Mouse (Mus musculus): ENCODE measurements around the gene Ccnl2. TPM values are rescaled to one million over a fixed set of nuclear protein-coding genes. Genes with fewer than 3 reads are reported as not detected.

The Ccnl2 gene
- total RNA-seq, 1 experiment, result 103 TPM

DNA sequence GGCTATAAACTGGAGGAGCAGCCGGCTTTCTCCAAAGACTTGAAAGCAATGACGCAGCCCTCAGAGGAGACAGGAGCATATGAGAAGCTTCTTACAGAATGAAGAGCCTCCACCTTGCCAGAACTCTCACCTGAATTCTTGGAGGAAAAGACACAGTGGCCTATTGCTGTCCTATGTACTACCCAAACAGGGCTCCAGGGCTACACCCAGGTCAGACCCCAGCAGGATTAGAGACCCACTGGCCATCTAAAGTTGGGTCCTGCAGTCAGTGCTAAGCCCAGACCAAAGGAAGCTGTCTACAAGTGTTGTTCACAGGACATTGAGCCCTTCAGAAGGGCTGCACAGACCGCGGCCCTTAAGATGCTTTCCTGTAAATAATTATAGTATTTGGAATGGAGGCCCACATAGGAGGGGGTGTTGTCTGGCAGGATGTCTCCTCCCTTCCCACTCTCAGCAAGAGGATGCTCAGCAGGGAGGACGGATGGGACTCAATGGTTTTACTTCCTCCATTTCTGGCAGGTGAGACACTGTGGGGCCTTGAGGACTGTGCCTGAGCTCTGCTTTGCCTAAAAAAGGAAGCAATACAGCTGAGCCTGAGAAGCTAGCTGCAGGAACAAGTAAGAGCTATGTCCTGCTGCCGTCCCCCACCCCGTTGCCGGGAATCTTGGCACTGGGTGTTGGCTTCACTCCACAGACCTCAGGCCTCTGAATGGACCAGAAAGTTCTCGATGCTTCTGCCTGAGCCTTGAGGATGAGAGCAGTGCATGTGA lies 37.1 kb upstream of the Ccnl2 start:
- Histone ChIP-seq H3K4me3 (ENCODE audit: insufficient read depth in 1 of 2, low read depth in 1 of 2, low read length in 2 of 2, poor library complexity in 1 of 2, severe bottlenecking in 1 of 2) (no peak overlapping the region), H3K9ac (ENCODE audit: insufficient read depth, low read depth, low read length, poor library complexity, severe bottlenecking) (no peak overlapping the region), H3K9me3 (ENCODE audit: control insufficient read depth, insufficient read depth, low read depth, low read length) (no peaks in the 10 kb centered on the region), H3K36me3 (ENCODE audit: control insufficient read depth, insufficient read depth, low read length, poor library complexity, severe bottlenecking) (no peaks in the 10 kb centered on the region), H3K27ac (ENCODE audit: insufficient read depth, low read depth, low read length, poor library complexity, severe bottlenecking) (no peak overlapping the region), H3K4me1 (ENCODE audit: control insufficient read depth in 2 of 2, insufficient read depth in 2 of 2, low read length in 2 of 2, poor library complexity in 1 of 2) (peaks cover 9 to 20% of the 10 kb centered on the region in 2 experiments; a peak in 3 of 4 replicates)
- in situ Hi-C loops (cut with MboI; ENCODE audit: low sequenced_read_pairs in 2 of 2, unreplicated experiment in 2 of 2), result no loop called here
- no peak for DNase-seq (ENCODE audit: low read depth, low spot score)
- TF ChIP-seq ZNF384 (IDR thresholded peaks at IDR 0.05; ENCODE audit: low read depth, low read length), result no peak

DNA sequence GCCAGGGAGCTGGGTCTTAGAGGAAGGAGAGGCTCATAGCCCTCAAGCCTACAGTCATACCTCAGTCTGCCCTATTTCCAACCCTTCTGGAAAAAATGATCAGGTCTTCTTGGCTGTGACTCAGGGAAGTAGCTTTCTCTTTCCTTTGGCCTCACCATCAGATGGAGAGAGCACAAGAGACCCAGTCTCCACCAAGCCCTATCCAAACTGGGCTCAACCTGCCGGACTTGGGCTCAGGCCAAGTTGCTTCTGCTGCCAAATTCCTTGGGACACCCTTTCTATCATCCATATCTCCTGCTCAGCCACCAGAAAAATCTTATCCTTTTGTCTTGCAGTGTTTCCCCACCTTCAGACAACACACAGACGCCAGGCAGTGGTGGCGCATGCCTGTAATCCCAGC lies 36.4 kb upstream of the Ccnl2 start:
- no peak for DNase-seq (ENCODE audit: low read depth, low spot score)
- H3K9ac ChIP-seq (ENCODE audit: insufficient read depth, low read depth, low read length, poor library complexity, severe bottlenecking), result no peak overlapping the region
- H3K4me1 ChIP-seq (ENCODE audit: control insufficient read depth in 2 of 2, insufficient read depth in 2 of 2, low read length in 2 of 2, poor library complexity in 1 of 2), result peaks cover 9 to 17% of the 10 kb centered on the region in 2 experiments; a peak in 3 of 4 replicates
- TF ChIP-seq MAFK (IDR thresholded peaks at IDR 0.05; ENCODE audit: insufficient read depth, low read depth, low read length), result no peak
- no peak for TF ChIP-seq CHD2 (IDR thresholded peaks at IDR 0.05; ENCODE audit: low read depth, low read length)
- TF ChIP-seq ZNF384 (IDR thresholded peaks at IDR 0.05; ENCODE audit: low read depth, low read length), result no peak
- no peak for TF ChIP-seq HCFC1 (IDR thresholded peaks at IDR 0.05; ENCODE audit: borderline replicate concordance, insufficient read depth, low read length)
- TF ChIP-seq ZC3H11A (IDR thresholded peaks at IDR 0.05; ENCODE audit: borderline replicate concordance, low read depth, low read length), result no peak
- H3K27ac ChIP-seq (ENCODE audit: insufficient read depth, low read depth, low read length, poor library complexity, severe bottlenecking), result no peak overlapping the region
- in situ Hi-C loops (cut with MboI; ENCODE audit: low sequenced_read_pairs in 2 of 2, unreplicated experiment in 2 of 2), result no loop called here
- H3K36me3 ChIP-seq (ENCODE audit: control insufficient read depth, insufficient read depth, low read length, poor library complexity, severe bottlenecking), result no peaks in the 10 kb centered on the region
- no peak overlapping the region for H3K4me3 ChIP-seq (ENCODE audit: insufficient read depth in 1 of 2, low read depth in 1 of 2, low read length in 2 of 2, poor library complexity in 1 of 2, severe bottlenecking in 1 of 2)
- H3K9me3 ChIP-seq (ENCODE audit: control insufficient read depth, insufficient read depth, low read depth, low read length), result no peaks in the 10 kb centered on the region

DNA sequence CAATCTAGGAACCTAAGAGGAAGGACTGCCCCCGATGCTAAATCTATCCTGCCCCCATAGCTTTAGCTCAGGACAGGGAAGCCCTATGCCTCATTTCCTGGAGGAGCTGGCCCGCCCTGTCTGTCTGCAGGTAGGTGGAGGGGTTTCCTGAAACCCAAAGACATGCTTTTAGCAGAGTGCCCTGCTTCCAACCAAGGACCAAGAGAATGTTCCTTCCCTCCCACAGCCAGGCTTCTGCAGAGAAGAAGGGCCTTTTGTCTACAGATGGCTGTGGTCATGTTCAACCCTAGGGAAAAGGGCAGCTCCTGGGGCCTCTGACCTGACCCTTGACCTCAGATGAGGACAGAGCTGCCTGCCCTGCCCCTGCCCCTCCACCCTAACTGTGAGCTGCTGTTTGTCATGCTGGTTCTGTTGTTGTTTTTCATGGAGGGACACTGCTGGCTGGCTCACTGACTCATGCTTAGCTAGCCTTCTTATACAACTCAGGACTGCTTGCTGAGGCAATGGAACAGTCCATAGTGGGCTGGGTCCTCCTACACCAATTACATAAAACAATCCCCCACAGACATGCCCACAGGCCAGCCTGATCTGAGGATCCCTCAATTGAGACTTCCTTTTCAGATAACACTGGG lies 35.5 kb upstream of the Ccnl2 start:
- in situ Hi-C loops (cut with MboI; ENCODE audit: low sequenced_read_pairs in 2 of 2, unreplicated experiment in 2 of 2), result no loop called here
- no peak overlapping the region for H3K27ac ChIP-seq (ENCODE audit: insufficient read depth, low read depth, low read length, poor library complexity, severe bottlenecking)
- H3K9ac ChIP-seq (ENCODE audit: insufficient read depth, low read depth, low read length, poor library complexity, severe bottlenecking), result no peak overlapping the region
- no peak overlapping the region for H3K4me3 ChIP-seq (ENCODE audit: insufficient read depth in 1 of 2, low read depth in 1 of 2, low read length in 2 of 2, poor library complexity in 1 of 2, severe bottlenecking in 1 of 2)
- TF ChIP-seq HCFC1 (IDR thresholded peaks at IDR 0.05; ENCODE audit: borderline replicate concordance, insufficient read depth, low read length), result no peak
- no peak for TF ChIP-seq MAFK (IDR thresholded peaks at IDR 0.05; ENCODE audit: insufficient read depth, low read depth, low read length)
- no peak for TF ChIP-seq ZC3H11A (IDR thresholded peaks at IDR 0.05; ENCODE audit: borderline replicate concordance, low read depth, low read length)
- TF ChIP-seq ZNF384 (IDR thresholded peaks at IDR 0.05; ENCODE audit: low read depth, low read length), result no peak
- TF ChIP-seq CHD2 (IDR thresholded peaks at IDR 0.05; ENCODE audit: low read depth, low read length), result no peak
- peaks cover 9 to 17% of the 10 kb centered on the region in 2 experiments; a peak in 3 of 4 replicates for H3K4me1 ChIP-seq (ENCODE audit: control insufficient read depth in 2 of 2, insufficient read depth in 2 of 2, low read length in 2 of 2, poor library complexity in 1 of 2)
- DNase-seq (ENCODE audit: low read depth, low spot score), result no peak
- H3K36me3 ChIP-seq (ENCODE audit: control insufficient read depth, insufficient read depth, low read length, poor library complexity, severe bottlenecking), result no peaks in the 10 kb centered on the region
- no peaks in the 10 kb centered on the region for H3K9me3 ChIP-seq (ENCODE audit: control insufficient read depth, insufficient read depth, low read depth, low read length)

DNA sequence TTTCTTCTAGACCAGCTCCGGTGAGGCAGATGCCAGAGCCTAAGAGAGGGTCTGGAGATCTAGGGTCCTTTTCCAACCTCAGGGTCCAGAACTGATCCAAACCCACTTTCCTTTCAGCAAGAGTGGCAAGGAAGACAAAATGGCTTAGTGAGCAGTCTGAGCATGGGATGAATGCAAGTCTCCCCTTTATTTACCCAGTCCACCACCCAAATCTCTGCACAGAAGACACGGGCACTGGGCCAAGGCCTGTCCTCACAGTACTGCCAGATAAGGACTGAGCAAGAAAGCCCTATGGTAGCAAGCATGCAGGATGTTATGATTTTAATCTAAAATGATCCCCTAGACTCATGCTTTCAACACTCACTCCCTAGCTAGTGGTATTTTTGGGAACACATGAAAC lies 34.5 kb upstream of the Ccnl2 start:
- H3K9ac ChIP-seq (ENCODE audit: insufficient read depth, low read depth, low read length, poor library complexity, severe bottlenecking), result no peak overlapping the region
- no peak overlapping the region for H3K27ac ChIP-seq (ENCODE audit: insufficient read depth, low read depth, low read length, poor library complexity, severe bottlenecking)
- H3K9me3 ChIP-seq (ENCODE audit: control insufficient read depth, insufficient read depth, low read depth, low read length), result no peaks in the 10 kb centered on the region
- DNase-seq (ENCODE audit: low read depth, low spot score), result no peak
- TF ChIP-seq ZNF384 (IDR thresholded peaks at IDR 0.05; ENCODE audit: low read depth, low read length), result no peak
- no peak for TF ChIP-seq ZC3H11A (IDR thresholded peaks at IDR 0.05; ENCODE audit: borderline replicate concordance, low read depth, low read length)
- no peak for TF ChIP-seq CHD2 (IDR thresholded peaks at IDR 0.05; ENCODE audit: low read depth, low read length)
- no peak for TF ChIP-seq MAFK (IDR thresholded peaks at IDR 0.05; ENCODE audit: insufficient read depth, low read depth, low read length)
- TF ChIP-seq HCFC1 (IDR thresholded peaks at IDR 0.05; ENCODE audit: borderline replicate concordance, insufficient read depth, low read length), result no peak
- no peak overlapping the region for H3K4me3 ChIP-seq (ENCODE audit: insufficient read depth in 1 of 2, low read depth in 1 of 2, low read length in 2 of 2, poor library complexity in 1 of 2, severe bottlenecking in 1 of 2)
- in situ Hi-C loops (cut with MboI; ENCODE audit: low sequenced_read_pairs in 2 of 2, unreplicated experiment in 2 of 2), result no loop called here
- peaks cover 9 to 17% of the 10 kb centered on the region in 2 experiments; a peak in 3 of 4 replicates for H3K4me1 ChIP-seq (ENCODE audit: control insufficient read depth in 2 of 2, insufficient read depth in 2 of 2, low read length in 2 of 2, poor library complexity in 1 of 2)
- H3K36me3 ChIP-seq (ENCODE audit: control insufficient read depth, insufficient read depth, low read length, poor library complexity, severe bottlenecking), result no peaks in the 10 kb centered on the region
